ENCODE assay signal across 27 mouse cellular contexts in genomic region chr16:88583338-88583737, GRCm38 (mm10). TPM values are rescaled to one million over a fixed set of nuclear protein-coding genes. Genes with fewer than 3 reads are reported as not detected.
"Had no signal": no experiment of that assay in that cellular context is flagged by ENCODE, and none has a peak within 500 bp of the region (broad histone marks: within the 10 kb centered on the region; RNA-seq: fewer than 3 reads in every experiment).

No protein-coding gene starts in this region.

- ATAC-seq: midbrain, embryonic 16.5 days had no signal

- H3K27ac ChIP-seq: midbrain, embryonic 10.5 days; midbrain, embryonic 12.5 days; neural tube, embryonic 13.5 days; neural tube, embryonic 15.5 days had no signal

- H3K4me1 ChIP-seq: midbrain, embryonic 10.5 days; midbrain, embryonic 12.5 days; neural tube, embryonic 13.5 days; neural tube, embryonic 15.5 days had no signal

- H3K4me2 ChIP-seq: lung, embryonic 14.5 days; midbrain, embryonic 12.5 days; neural tube, embryonic 13.5 days; neural tube, embryonic 15.5 days had no signal

- H3K9me3 ChIP-seq: midbrain, embryonic 10.5 days; midbrain, embryonic 12.5 days; neural tube, embryonic 13.5 days; neural tube, embryonic 15.5 days had no signal

- H3K27me3 ChIP-seq: midbrain, embryonic 12.5 days; neural tube, embryonic 13.5 days; neural tube, embryonic 15.5 days had no signal

- H3K4me3 ChIP-seq: midbrain, embryonic 10.5 days; midbrain, embryonic 12.5 days; myocyte; neural tube, embryonic 13.5 days; neural tube, embryonic 15.5 days had no signal

- H3K9ac ChIP-seq: lung, embryonic 14.5 days; midbrain, embryonic 12.5 days; neural tube, embryonic 13.5 days; neural tube, embryonic 15.5 days had no signal

- H3K36me3 ChIP-seq: midbrain, embryonic 10.5 days; midbrain, embryonic 12.5 days; neural tube, embryonic 13.5 days; neural tube, embryonic 15.5 days had no signal

- DNase-seq: lung, adult 18-20 months; lung, embryonic 14.5 days; lung, postnatal 10 days; lung, postnatal 4 days; midbrain, embryonic 14.5 days; retina, postnatal 1 day; right cerebral cortex, adult 18-20 months; right cerebral cortex, postnatal 25 days; right cerebral cortex, postnatal 4 days; spleen, adult 18-20 months; thymus, adult 18-20 months; thymus, postnatal 14 days; thymus, postnatal 36 days had no signal

RNA-seq across cellular contexts. Expression of gene Cldn8, which starts 20.4 kb away (rescaled TPM):
- total RNA-seq: megakaryocyte, adult 5-6 weeks; megakaryocyte-erythroid progenitor cell, adult 5-6 weeks had no signal
- polyA plus RNA-seq: midbrain, embryonic 14.5 days; midbrain, embryonic 16.5 days; myocyte; neural tube, embryonic 13.5 days; neural tube, embryonic 15.5 days had no signal

RNA-seq across cellular contexts. Expression of gene Krtap24-1, which starts 28.7 kb away (rescaled TPM):
- total RNA-seq: megakaryocyte, adult 5-6 weeks; megakaryocyte-erythroid progenitor cell, adult 5-6 weeks had no signal
- polyA plus RNA-seq: lung, embryonic 14.5 days; lung, embryonic 16.5 days; midbrain, embryonic 10.5 days; midbrain, embryonic 12.5 days; midbrain, embryonic 14.5 days; midbrain, embryonic 16.5 days; myocyte; neural tube, embryonic 11.5 days; neural tube, embryonic 13.5 days; neural tube, embryonic 15.5 days; small intestine, adult 2 months; stomach, embryonic 14.5 days; stomach, embryonic 16.5 days; thymus, postnatal 0 days had no signal

RNA-seq across cellular contexts. Expression of gene 2310079G19Rik, which starts 44.1 kb away (rescaled TPM):
- total RNA-seq: megakaryocyte, adult 5-6 weeks; megakaryocyte-erythroid progenitor cell, adult 5-6 weeks had no signal
- polyA plus RNA-seq: lung, embryonic 14.5 days; lung, embryonic 16.5 days; midbrain, embryonic 10.5 days; midbrain, embryonic 12.5 days; midbrain, embryonic 14.5 days; midbrain, embryonic 16.5 days; myocyte; neural tube, embryonic 11.5 days; neural tube, embryonic 13.5 days; neural tube, embryonic 15.5 days; small intestine, adult 2 months; stomach, embryonic 14.5 days; stomach, embryonic 16.5 days; thymus, postnatal 0 days had no signal
